Mouse (Mus musculus): ENCODE results near the gene Hscb.

Hscb gene

GRCm38 (mm10) chr5:110779998-110780760 lies 59.4 kb downstream of the Hscb start, which contains the start of gene Pus1:
Gene Pus1, minus strand, starts transcription at chr5:110780659.
- DNase-seq = peak; percentile 96

- DNase-seq = no peak
Measured at GRCm38 (mm10) chr5:110779276-110779997, 60.1 kb downstream of the Hscb start.

Data from kidney, adult 18-20 months (tissue).